Mouse (Mus musculus) heart, embryonic 11.5 days (tissue): ENCODE measurements around the gene Pou2f3. TPM values are rescaled to one million over a fixed set of nuclear protein-coding genes. Genes with fewer than 3 reads are reported as not detected.
A peak's percentile ranks its signal among the peaks of the same experiment; 100 is the strongest.

Experiments
- ATAC-seq: fragments of 200-750 bp; cut with Nextera tagmentation; replicated peaks from 2 replicates; pipeline ENCODE4 v1.8.0; 2017; ENCODE audit warnings: moderate library complexity; ENCODE audit not compliant: insufficient number of reproducible peaks, low FRiP score, low TSS enrichment
- H3K27ac ChIP-seq: fragments of 300-500 bp; sonication (generic); 2 replicates; pipeline ENCODE4 v1.5.1; 2014; ENCODE audit warnings: mild to moderate bottlenecking, low read depth, low read length
- H3K27me3 ChIP-seq: fragments of 300-500 bp; sonication (generic); 2 replicates; pipeline ENCODE4 v1.6.1; 2014; ENCODE audit warnings: mild to moderate bottlenecking, low read length, mixed read lengths; ENCODE audit not compliant: control insufficient read depth, insufficient read depth
- H3K36me3 ChIP-seq: fragments of 300-500 bp; sonication (generic); 2 replicates; pipeline ENCODE4 v1.6.1; 2014; ENCODE audit warnings: mild to moderate bottlenecking, low read length, moderate library complexity, mixed read lengths; ENCODE audit not compliant: control insufficient read depth, insufficient read depth
- H3K4me1 ChIP-seq: fragments of 300-500 bp; sonication (generic); 2 replicates; pipeline ENCODE4 v1.6.1; 2014; ENCODE audit warnings: low read length; ENCODE audit not compliant: control insufficient read depth, insufficient read depth
- H3K4me2 ChIP-seq: fragments of 300-500 bp; sonication (generic); 2 replicates; pipeline ENCODE4 v1.6.1; 2014; ENCODE audit warnings: mild to moderate bottlenecking, moderate library complexity
- H3K4me3 ChIP-seq: fragments of 300-500 bp; sonication (generic); 2 replicates; pipeline ENCODE4 v1.5.1; 2014; ENCODE audit warnings: low read depth, low read length
- H3K9ac ChIP-seq: fragments of 300-500 bp; sonication (generic); 2 replicates; pipeline ENCODE4 v1.6.1; 2014; ENCODE audit warnings: mild to moderate bottlenecking, low read depth, low read length, moderate library complexity
- H3K9me3 ChIP-seq: fragments of 300-500 bp; sonication (generic); replicated peaks from 2 replicates; pipeline ENCODE4 v1.6.1; 2016; ENCODE audit warnings: low read length; ENCODE audit not compliant: control insufficient read depth
- WGBS: fragments of 180-500 bp; shearing (Covaris S2); extraction: QIAGEN DNeasy Blood & Tissue Kit; methylation state at CpG from one replicate; pipeline ENCODE4 v1.1.7; 2014; ENCODE audit not compliant: insufficient replicate concordance; 5-methylcytosine and 5-hydroxymethylcytosine counted together
- polyA plus RNA-seq: library from polyadenylated mRNA; unstranded; fragments of >200 nt; fragmentation: Nextera tagmentation; extraction: Ambion mirVana; gene quantifications from 2 replicates; pipeline ENCODE4 v1.2.1, GENCODE M21; 2014

Gene Pou2f3
- polyA plus RNA-seq, 1 experiment from 2014 or later, result not detected

DNA sequence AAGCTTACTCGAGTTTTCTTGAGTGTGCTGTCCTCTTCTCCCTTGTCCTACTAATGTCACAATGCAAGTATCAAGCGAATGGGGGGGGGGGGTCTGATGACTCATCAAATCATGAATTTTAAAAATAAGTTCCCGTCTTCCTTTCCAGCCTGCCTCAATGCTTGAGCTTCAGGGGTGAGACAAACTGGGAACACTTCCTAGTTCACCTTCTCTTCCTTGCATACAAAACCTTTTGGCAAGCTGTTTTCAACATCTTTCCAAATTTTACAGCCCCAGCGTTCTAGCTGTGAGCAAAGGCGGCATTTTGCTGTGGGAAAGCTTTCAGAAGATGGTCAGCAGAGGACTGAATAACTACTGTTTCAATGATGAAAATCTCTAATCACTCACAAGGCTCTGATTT is 102.6 kb downstream of the Pou2f3 start:
- WGBS, result 55% methylated on average over 5 of the region's 5 CpGs
- no peaks in the 10 kb centered on the region for H3K9me3 ChIP-seq
- no peak overlapping the region for H3K27ac ChIP-seq
- no peaks in the 10 kb centered on the region for H3K27me3 ChIP-seq
- H3K4me2 ChIP-seq, result peak overlapping the region; percentile 83; the same call in 1 of the 2 replicates
- H3K4me3 ChIP-seq, result no peak overlapping the region
- no peak for ATAC-seq
- H3K9ac ChIP-seq, result no peak overlapping the region
- peaks cover 3% of the 10 kb centered on the region for H3K36me3 ChIP-seq
- peaks cover 13% of the 10 kb centered on the region for H3K4me1 ChIP-seq

DNA sequence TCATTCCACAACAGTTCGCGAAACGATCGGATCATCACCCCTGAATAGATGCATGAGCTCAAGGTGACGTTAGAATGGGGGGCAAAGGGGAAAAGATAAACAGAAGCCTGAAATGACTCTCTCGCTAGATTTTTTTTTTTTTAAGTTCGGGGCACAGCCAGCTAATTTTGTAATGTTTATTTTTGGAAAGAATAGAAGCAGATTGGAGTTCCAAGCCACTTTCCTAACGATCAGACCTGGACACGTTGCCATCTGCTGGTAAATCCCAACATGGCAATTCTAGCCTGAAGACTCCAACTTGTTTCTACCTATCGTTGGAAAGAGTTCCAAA is 103.0 kb downstream of the Pou2f3 start, which contains the start of gene Arhgef12:
Gene Arhgef12 (minus strand): TSS at position 53 of the 331 bp plus-strand sequence.
- peak within 1 kb of the TSS; percentile 91 for H3K4me3 ChIP-seq
- no peaks in the 10 kb centered on the region for H3K9me3 ChIP-seq
- peaks cover 3% of the 10 kb centered on the region for H3K36me3 ChIP-seq
- ATAC-seq, result no peak
- peak within 1 kb of the TSS; percentile 94 for H3K27ac ChIP-seq
- peaks cover 16% of the 10 kb centered on the region for H3K4me1 ChIP-seq
- H3K27me3 ChIP-seq, result no peaks in the 10 kb centered on the region
- H3K4me2 ChIP-seq, result peak within 1 kb of the TSS; percentile 83
- H3K9ac ChIP-seq, result peak within 1 kb of the TSS; percentile 96
- 30% methylated on average over 10 of the region's 10 CpGs for WGBS

DNA sequence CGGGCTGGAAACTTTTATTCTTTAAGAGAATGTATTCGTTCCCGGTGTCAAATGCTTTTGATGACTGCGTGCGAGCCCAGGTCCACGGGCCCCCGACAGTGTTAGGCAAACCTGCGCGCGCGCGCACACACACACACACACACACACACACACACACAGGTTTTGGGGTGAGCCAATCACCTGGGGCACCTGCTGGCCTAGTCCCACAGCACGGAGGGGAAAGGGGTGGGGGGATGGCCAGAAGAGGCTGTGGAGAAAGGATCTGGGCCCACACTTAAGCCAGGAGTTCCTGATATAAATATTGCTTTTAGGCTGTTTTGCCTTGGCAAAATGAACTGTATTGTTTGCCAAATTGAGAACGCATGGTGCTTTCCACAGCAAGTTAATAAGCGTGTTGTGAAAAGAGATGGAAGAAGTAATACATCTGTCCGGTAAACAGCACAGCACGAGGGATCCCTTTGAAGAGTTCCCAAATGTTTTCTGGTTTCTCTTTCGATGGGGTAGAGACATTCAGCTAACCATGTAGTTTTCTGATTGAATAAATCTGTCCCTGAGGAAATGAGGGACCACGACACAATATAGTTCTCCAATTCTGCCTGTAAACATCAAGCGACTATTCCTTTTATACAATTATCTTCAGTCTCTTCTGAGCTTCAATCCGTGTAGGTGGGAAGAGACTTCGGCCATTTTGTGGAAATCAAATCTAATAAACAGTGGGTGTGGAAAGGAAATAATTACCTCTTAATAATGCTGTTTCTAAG is 103.6 kb downstream of the Pou2f3 start:
- H3K9me3 ChIP-seq, result no peaks in the 10 kb centered on the region
- peak overlapping the region; percentile 91 for H3K4me3 ChIP-seq
- 0 out of 2 replicates have a peak, but pooled peaks have one; percentile 11 for ATAC-seq
- H3K4me2 ChIP-seq, result peak overlapping the region; percentile 83
- H3K9ac ChIP-seq, result peak overlapping the region; percentile 96
- H3K27ac ChIP-seq, result peak overlapping the region; percentile 94
- no peaks in the 10 kb centered on the region for H3K27me3 ChIP-seq
- peaks cover 2% of the 10 kb centered on the region for H3K36me3 ChIP-seq
- 28% methylated on average over 22 of the region's 22 CpGs for WGBS
- peaks cover 19% of the 10 kb centered on the region for H3K4me1 ChIP-seq

DNA sequence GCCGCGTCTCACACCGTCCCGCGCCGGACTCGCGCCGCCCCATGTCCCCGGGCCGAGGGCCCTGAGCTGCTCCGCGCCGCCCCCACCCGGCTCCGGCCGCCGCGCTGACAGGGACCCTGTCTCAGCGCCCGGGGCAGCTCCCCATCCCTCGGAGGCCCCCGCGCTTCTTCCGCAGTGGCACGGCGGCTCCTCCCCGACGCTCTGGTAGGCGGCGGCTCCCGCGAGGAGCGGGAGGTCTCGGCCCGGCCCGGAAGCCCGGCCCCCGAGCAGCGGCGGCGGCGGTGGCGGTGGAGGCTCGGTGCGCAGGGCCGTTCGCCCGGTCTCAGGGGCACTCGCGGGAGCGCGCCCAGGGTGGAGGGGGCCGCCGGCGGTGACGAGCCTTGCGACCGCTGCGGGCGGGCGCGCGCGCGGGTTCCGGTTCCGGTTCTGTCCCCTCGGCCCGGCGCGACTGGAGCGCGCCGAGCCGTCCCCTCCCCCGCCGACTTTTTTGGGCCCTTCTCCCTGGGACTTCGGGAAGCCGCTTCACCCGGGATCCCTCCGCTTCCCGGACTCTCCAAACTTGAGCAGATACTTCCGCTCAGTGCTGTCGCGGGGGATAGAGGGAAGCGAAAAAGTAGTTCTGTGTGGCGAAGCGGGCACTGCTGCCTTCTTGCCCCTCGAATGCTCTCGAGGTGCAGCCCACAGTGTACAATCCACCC is 104.4 kb downstream of the Pou2f3 start:
- peaks cover 20% of the 10 kb centered on the region for H3K4me1 ChIP-seq
- peak; percentile 74 for ATAC-seq
- H3K4me2 ChIP-seq, result peak overlapping the region; percentile 83
- peak overlapping the region; percentile 96 for H3K9ac ChIP-seq
- no peaks in the 10 kb centered on the region for H3K9me3 ChIP-seq
- under 1% methylated on average over 55 of the region's 91 CpGs for WGBS
- peak overlapping the region; percentile 91 for H3K4me3 ChIP-seq
- H3K36me3 ChIP-seq, result no peaks in the 10 kb centered on the region
- H3K27ac ChIP-seq, result peak overlapping the region; percentile 94
- no peaks in the 10 kb centered on the region for H3K27me3 ChIP-seq

DNA sequence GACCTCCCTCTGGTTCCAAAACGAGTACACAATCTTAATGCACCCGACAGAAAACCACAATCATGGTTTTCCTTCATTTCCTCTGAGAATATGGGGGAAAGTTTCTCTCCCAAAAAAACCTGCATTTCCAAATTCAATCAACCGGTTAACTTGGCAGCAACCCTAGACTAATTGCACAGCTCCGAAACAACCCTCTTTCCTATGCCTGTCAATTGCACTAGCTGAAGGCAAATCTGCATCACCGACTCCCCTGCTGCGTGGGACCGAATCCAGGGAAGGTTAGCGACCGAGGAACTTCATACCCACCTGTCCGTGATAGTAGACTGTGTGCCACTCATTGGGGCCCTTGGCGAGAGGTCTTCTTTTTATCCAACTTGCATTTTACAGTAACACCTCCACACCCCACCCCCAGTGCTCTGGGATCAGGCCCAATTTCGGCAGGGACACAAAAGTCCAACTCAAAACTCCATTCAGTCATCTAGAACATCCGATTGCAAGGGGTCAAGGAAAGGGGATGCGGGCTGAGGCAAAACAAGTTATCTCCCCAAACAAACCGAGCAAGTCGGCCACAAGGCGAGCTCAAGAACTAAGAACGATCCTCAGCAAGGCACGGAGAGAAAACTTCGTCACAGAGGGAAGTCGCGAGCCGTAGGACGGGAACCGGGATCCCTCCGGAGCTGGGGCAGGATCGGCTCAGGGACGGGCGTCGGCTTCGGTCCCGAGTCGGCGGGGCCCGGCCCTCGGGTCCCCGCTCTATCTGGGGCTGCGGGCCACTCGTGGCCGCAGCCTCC is 105.1 kb downstream of the Pou2f3 start:
- Histone ChIP-seq H3K27ac (peak overlapping the region; percentile 94), H3K9me3 (no peaks in the 10 kb centered on the region), H3K4me1 (peaks cover 22% of the 10 kb centered on the region), H3K36me3 (no peaks in the 10 kb centered on the region), H3K4me2 (peak overlapping the region; percentile 83), H3K27me3 (no peaks in the 10 kb centered on the region), H3K4me3 (peak overlapping the region; percentile 91), H3K9ac (peak overlapping the region; percentile 96)
- WGBS, result under 1% methylated on average over 40 of the region's 40 CpGs
- no peak for ATAC-seq

DNA sequence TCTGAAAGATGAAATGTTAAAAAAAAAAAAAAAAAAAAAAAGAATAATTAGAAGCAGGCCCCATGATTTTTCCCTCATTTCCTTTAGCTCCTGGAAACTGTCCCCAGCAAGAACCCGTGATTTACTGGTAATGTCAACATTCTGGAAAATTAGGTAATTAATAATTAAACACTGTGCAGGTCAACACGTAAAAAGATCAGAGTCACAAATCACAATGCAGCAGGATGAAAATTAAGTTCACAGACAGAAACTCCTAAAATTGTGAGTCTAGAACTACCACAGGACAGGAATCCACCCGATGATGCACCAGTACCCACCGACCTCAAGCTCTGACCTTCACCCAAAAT is 105.7 kb downstream of the Pou2f3 start:
- H3K4me3 ChIP-seq, result peak overlapping the region; percentile 91
- WGBS, result 13% methylated on average over 4 of the region's 4 CpGs
- peak overlapping the region; percentile 96 for H3K9ac ChIP-seq
- no peaks in the 10 kb centered on the region for H3K9me3 ChIP-seq
- peak overlapping the region; percentile 94 for H3K27ac ChIP-seq
- peaks cover 22% of the 10 kb centered on the region for H3K4me1 ChIP-seq
- no peak for ATAC-seq
- H3K36me3 ChIP-seq, result no peaks in the 10 kb centered on the region
- peak overlapping the region; percentile 83 for H3K4me2 ChIP-seq
- H3K27me3 ChIP-seq, result no peaks in the 10 kb centered on the region

DNA sequence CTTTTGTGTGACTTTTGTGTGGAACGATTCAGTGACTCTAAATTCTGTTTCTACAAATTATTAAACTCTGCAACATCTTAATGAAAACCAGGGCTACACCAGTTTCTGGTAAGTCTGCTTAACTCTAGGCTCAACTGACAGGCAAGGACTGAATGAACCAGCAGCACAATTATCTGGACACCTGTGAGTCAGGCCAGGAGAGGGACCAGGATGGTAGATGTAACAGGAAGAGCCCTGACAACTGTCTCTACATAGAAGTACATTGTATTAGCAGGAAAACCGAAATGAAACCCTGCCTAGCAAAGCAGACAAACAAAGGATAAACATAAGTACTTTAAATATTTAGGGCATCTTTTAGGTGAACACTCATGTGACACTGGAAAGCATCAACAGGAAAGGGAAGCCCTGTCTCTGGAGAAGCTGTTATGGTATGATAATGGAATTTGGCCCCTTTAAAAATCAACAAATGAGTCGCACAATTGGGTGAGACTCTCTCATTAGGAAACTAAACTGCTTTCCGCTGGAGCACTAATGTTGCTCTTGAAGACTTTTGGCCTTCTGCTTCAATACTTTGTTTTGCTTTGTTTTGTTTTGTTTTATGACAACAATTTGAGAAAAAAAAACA is 106.4 kb downstream of the Pou2f3 start:
- no peak for ATAC-seq
- no peaks in the 10 kb centered on the region for H3K9me3 ChIP-seq
- peaks cover 22% of the 10 kb centered on the region for H3K4me1 ChIP-seq
- H3K9ac ChIP-seq, result peak overlapping the region; percentile 96; the same call in 1 of the 2 replicates
- H3K36me3 ChIP-seq, result no peaks in the 10 kb centered on the region
- 42% methylated on average over 4 of the region's 4 CpGs for WGBS
- H3K27me3 ChIP-seq, result no peaks in the 10 kb centered on the region
- H3K4me2 ChIP-seq, result peak overlapping the region; percentile 83
- no peak overlapping the region for H3K27ac ChIP-seq
- peak overlapping the region; percentile 91 for H3K4me3 ChIP-seq

DNA sequence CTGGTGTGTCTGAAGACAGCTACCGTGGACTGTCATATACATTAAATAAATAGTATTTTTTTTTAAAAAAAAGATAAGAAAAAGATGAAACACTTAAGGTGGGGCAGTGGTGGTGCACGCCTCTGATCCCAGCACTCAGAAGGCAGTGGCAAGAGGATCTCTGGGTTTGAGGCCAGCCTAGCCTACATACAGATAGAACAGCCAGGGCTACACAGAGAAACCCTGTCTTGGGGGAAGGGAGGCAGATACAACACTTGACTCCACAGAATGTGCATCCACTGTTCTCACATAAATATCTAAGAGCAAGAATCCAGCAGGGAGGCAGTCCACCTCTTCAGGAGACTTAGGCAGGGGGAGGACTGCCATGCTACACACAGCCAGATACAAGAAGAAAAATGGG is 107.2 kb downstream of the Pou2f3 start:
- H3K9me3 ChIP-seq, result no peaks in the 10 kb centered on the region
- 0 out of 2 replicates have a peak, but pooled peaks have one; percentile 29 for ATAC-seq
- H3K27ac ChIP-seq, result no peak overlapping the region
- H3K36me3 ChIP-seq, result no peaks in the 10 kb centered on the region
- peak overlapping the region; percentile 23 for H3K4me3 ChIP-seq
- WGBS, result 79% methylated on average over 2 of the region's 2 CpGs
- peak overlapping the region; percentile 83 for H3K4me2 ChIP-seq
- H3K27me3 ChIP-seq, result no peaks in the 10 kb centered on the region
- no peak overlapping the region; the same call in 1 of the 2 replicates for H3K9ac ChIP-seq
- H3K4me1 ChIP-seq, result peaks cover 22% of the 10 kb centered on the region
